Mouse (Mus musculus): ENCODE results near the gene Got1. TPM values are rescaled to one million over a fixed set of nuclear protein-coding genes. Genes with fewer than 3 reads are reported as not detected.
"Not testable (repeated sequence)": the region's sequence is repeated elsewhere in the genome, so short reads cannot be mapped to it uniquely, and the experiment has no call there.

The Got1 gene
- polyA plus RNA-seq, 2 experiments from 2014 or later = 40.4 to 50.6 TPM

DNA sequence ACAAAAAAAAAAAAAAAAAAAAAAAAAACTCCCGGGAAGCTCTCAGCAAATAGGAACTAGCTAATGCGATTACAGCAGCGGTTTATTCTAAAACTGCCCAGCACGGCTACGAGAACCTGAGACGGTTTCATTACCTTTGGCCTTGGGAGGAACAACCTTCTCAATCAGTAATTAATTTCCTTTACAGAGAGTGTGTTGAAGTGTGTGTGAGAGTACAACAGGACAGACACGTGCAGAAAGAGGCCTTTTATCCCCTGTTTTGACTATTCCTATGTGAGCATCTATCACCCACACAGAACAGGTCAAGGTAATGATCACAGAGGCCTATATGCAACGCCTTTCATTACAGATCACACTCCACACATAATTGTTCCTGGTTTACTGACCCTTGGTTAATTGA, 3.0 kb downstream of the Got1 start:
- no peak for ATAC-seq

DNA sequence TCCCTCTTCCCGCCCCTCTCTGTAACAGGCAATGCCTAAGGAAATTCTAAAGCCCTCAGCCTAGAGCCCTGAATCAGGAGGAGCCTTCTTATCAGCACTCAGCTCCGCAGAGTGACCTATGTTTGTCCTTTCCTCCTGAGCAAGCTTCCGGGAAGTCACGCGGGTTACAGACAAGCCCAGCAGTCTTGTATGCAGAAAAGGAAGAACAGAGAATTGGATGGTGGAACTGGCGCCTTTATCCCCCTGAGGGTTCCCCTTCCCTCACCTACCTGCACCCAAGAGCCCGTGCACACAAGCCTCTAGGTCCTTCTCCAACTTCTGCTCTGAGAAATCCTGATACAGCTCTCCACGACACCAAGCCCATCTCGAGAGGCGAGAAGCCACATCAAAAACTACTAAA, 4.0 kb downstream of the Got1 start:
- no peak for ATAC-seq

DNA sequence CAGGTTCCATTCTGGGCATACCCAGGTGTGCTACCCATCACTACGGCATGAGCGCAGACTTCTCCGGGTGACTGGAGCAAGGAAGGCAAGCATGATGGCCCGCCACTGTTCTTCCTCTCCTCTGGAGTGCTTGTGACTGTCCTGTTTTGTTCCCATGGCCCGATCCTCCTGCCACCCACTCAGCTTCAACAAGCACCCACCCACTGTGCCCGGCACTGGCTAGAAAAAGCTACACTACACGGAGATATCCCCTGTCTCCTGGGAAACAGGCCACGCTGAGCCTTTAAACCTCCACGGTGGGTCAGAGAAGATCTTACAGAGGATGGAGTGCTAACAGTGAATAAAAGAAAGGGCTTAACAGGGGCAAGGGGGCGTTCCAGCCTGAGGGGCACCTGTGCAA, 5.2 kb downstream of the Got1 start:
- ATAC-seq = no peak

DNA sequence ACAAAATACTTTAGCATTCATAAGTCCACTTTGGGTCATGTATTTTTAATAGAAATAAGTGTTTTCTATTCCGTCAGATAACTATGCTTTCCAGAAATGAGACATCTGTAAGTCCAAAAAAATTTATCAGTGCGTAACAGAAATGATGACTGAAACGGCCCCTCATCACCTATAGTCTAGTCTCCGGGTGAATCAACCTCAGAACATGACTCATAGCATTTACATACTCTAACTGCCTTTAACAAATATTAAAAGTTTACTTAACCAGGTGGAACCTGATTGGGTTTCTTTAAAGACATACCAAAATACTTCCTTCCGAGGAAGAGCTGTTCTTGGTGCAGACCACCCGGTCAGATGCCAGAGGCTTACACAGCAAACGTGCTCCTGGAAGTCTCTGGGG, 6.1 kb downstream of the Got1 start:
- no peak for ATAC-seq

DNA sequence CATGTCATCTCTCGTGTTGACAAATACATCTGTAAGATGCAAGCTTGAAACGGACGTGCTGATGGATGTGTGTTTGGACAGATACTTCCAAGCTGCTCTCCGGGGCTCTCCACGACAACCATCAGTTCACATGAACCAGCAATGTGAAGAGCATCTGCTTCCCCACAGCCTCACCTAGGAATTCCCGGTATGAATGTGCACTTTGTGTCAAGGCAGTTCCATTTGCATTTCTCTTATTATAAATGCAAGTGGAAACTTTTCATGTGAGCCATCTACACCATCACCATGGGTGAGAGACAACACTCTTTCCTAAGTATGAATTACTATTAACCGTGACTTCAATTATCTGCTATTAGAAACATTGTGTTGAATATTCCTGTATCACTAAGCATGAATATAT, 6.6 kb downstream of the Got1 start:
- no peak for ATAC-seq

DNA sequence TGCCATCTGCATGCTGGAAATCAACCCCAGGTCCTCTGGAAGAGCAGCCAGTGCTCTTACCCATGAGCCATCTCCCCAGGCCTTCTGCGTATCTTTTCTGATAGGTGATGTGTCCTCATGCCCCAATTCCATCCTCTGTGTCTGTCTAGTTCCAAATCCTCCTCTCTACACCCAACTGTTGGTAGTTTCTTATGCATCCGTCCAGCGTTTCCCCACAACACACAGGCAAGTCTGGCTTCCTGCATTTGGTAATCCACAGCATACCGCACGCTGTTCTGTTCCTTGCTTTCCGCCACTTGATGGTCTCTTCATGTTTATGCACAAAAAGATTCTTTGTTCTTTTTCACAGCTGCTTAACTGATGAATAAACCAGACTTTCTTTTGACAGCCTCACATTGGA, 7.1 kb downstream of the Got1 start:
- ATAC-seq = no peak

DNA sequence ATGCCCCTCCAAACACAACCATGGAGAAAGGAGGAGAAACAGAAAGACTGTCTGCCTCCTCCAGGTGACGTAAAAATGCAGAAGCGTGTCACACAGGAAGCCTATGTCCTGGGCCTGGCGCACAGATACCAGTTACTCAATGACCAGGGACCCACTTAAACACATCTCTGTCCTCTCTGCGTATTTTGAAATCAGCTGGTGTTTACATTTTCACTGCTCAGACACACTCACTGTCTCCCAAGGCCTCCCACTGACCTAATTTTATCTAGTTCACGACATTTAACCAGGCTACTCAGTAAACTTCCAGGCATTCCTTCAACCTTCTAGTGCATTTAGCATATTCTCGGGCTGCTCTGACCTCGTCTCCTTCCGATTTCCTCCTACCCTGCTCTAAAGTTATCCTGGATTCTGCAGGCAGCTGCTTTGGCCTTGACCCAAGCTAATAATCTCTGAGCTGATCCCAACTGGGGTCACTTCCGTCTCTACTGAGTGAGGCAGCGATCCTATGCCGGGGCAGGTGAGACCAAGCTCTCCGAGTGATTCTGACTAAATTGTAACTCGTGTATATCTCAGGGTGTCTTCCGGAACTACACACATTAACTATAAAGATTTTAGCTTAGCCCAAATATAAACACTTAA, 7.9 kb downstream of the Got1 start:
- ATAC-seq = no peak

DNA sequence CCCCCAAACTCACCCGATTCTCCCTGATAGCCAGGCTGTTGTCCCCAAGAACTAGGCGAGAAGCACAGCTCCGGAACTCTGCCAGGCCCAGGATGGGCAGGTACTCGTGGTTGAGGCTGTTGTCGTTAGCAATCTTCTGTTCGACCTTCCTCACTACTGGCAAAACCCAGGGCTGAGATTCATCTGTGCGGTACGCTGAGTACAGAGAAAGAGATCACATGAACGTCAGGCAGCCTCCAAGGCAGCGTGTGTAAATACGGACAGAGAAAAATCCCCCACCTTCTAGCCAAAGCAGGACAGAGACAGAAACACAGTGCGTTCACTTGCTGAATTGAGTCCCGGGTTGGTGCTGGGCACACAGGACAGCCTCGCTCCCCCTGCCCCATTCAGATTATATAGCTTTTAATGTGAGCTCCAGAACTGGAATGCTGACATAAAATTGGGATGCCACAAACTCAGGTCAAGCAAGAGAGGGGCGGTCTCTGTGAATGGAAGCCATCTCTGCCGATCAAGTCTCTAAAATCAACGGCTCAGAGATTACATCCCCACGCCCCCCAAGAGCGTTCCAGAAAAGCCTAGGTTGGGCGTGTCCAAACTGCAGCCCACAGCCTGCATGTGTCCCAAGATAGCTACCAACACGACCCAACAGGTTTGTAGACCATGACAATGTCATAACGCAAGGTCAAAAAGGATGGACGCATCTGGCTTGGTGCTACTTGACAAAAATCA, 8.6 kb downstream of the Got1 start:
- no peak for ATAC-seq

DNA sequence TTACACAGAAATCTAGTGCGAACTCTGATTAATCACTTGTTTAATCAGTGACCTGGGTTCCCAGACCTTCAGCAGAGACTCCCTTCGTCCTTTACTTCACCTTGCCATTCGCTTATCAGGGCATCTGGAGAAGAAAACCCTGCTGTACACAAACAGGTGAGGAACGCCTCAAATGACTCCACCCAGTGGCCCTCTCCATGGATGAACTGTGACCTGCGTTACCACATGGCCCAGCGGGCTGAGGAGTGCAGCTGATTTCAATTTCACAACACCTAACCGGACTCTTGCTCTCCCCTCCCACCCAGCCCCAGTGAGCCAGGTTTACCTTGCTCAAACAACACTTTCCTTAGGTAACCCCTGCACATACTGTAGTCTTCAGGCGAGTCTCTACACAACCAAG, 10.5 kb downstream of the Got1 start:
- ATAC-seq = no peak

DNA sequence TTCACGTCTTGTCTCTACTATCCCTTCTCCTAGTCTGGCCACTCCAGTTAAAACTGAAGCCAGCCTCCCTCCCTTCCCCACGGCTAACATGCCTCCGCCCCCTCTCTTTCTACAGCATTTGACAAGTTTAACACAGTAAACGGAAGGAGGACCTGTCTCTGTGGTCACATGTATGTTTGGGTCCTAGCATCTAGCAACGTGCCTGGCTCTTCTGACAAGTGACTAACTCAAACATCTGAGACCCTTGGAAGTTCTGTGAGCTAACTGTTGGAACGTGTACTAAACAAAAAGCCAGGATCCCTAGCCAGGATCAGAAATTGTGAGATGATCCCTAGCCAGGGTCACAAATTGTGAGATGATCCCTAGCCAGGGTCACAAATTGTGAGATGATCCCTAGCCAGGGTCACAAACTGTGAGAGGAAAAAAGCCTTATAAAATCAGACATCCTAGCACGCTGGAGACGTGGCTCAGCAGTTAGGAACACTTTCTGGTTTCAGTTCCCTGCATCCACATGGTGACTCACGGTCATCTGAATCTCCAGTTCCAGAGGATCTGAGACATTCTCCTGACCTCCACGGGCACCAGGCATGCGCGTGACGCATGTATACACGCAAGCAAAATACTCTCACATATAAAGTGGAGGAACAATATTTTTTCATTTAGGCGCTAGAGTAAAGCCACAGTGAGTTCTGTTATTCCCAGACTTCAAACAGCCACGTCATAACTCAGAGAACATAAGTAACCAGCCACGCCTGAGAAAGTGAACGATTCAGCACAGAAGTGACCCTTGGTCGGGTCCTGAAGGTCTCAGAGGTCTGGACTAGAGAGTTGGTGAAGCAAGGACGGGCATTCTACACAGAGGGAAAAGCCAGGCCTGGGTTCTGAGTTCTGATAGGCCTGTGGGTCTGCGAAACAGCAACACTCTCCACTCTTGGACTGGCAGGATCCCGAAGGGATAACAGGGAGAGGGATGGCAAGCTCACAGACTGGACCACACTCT, 12.5 kb downstream of the Got1 start:
- ATAC-seq = no peak

DNA sequence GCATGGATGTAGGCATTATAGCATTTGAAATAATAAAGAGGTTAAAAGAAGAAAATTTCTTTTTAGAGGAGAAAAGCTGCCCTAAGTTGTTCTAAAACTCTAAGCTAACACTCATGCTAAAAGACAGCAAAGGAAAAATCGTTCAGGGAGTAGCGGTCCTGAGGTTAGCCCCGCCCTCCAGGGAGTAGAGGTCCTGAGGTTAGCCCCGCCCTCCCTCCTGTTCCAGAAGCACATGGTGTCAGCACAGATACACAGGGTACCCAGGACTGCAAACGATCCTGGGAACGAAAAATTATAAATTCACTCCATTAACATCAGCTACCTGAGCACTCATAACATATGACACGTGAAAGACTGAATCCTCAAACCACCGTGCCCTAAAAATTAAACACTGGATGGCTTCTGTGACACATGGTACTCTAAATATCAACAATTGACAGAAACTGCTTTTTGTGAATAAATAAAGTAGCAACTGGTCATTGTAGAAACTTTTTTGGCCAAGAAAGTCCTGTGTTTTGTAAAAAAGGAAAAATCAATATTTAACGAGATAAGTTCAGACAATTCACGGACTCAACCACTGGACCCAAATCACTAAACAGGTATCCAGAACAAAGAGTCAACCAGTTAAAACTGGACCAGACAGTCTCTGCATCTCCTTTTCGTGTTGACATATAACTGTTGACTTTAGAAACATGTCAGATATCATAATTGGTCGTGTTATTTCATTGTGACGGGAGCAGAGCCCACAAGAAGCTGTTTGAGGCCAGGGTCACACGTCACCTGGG, 13.8 kb downstream of the Got1 start:
- ATAC-seq = no peak

DNA sequence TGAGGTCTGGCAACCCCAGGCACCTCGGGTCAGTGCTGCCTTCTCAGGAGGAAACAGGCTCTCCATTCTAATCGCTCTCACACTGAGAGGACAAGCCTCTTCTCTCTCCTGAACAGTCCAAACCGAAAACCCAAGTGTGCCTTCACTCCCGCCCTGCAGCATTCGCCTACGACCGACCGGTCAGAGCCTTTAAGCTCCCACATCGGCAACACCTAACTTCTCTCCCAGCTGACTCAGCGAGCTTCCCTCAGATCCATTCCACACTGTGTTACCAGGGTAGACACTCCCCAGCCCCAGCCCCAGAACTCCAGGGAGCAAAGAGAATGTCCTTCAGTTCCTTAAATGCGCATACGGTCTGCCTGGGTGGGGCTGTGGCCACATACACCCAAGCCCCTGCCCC, 19.0 kb downstream of the Got1 start:
- no peak for ATAC-seq

DNA sequence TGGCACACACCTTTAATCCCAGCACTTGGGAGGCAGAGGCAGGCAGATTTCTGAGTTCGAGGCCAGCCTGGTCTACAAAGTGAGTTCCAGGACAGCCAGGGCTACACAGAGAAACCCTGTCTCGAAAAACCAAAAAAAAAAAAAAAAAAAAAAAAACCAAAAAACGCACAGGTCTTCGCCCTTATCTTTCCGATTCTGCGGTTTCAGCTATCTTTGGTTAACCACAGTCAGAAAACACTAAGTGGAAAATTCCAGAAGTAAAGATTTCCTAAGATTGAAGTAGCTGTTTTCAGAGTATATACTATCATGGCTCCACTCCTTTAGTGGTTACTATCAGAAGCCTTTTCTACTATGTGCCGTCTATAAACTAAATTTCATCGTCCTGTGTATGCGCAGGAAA, 20.8 kb downstream of the Got1 start:
- ATAC-seq = not testable (repeated sequence)

DNA sequence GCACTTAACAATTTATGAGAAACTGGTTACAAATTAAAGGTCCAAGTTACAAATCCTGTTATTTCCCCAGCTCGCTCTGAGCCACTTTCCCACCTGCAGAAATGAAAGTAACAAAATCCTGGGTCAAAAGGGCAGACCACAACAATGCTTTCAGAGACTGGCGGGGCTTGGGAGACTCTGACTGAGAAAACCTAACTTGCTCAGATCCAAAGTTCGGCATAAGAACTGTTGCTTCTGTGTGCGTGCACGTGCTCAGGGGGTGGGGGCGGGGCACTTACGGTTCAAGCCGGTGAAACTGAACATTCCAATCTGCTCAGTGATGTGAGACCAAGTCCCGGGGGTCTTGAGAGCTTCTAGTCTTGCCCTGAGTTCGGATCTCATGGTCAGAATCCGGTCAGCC, 21.8 kb downstream of the Got1 start:
- ATAC-seq = no peak

DNA sequence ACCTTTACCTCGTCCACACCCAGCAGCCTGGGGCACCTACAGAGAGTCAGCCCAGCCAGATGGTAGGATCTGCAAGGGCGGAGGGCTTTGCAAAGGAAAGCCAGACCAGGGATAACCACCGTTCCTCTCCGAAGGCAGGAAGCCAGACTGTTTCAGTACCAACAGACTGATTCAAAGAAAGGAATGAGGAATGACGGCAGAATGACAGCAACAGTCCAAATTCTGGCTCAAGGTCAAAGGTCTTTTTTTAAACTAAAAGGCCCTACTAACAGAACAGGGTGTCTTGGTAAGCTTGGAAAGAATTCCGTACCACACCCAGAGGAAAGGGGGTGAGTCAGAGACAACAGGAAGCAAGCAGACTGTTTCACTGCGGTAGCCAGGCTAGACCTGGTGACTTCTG, 25.5 kb downstream of the Got1 start:
- ATAC-seq = no peak

DNA sequence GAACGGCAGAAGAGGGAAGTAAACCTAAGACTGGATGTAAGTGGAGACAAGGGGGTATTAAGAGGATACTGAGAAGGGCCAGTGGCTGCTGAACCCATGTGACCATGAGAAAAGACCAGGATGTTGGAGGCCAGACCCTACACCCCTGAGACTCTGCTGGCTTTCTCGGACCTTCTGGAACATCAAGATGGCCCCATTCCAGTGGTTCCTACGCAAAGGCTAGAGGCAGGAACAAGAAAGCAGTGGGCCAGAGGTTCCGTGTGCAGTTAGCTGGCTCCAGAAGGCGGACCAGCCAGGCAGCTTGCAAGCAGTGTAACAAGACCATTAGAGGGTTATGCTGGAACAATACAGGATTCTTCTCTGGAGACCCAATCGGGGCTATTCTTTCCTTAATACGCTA, 27.0 kb downstream of the Got1 start:
- ATAC-seq = no peak

DNA sequence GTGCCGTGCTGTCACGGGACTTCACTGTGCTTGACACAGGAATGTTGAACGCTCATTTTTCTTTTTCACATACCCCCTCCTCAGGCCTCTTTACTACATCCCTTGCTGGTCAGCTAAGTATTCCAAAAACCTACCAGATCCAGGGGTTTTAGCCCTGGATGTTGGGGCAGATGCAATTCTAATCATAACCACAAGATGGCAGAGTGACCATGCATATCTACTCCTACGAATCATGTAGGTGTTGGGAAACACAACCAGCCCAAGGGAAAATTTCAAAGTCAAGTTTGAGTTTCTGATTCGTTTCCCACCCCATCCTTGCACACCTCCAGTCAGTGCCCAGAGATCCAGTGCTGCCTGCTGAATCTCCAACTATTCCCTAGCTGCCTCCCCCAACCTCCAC, 28.6 kb downstream of the Got1 start:
- ATAC-seq = peak; percentile 34

DNA sequence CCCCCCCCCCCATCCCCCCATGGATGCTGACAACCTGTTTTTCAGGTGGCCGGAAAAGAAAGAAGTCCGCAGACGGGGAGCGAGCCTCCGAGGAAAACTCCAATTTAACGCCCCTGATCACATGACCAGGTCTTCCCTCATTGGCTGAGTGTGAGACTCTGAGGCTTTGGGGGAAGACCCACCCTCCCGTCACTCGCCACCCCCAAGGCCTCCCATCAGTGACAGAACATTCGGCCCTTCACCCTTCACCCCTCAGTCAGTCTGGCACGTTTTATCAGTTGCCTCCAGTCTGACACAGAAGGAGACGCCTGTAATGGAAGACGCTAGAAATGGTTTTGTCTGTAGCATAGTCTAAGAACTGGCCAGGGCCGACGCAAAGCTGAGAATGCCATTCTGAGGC, 29.5 kb downstream of the Got1 start:
- ATAC-seq = no peak

DNA sequence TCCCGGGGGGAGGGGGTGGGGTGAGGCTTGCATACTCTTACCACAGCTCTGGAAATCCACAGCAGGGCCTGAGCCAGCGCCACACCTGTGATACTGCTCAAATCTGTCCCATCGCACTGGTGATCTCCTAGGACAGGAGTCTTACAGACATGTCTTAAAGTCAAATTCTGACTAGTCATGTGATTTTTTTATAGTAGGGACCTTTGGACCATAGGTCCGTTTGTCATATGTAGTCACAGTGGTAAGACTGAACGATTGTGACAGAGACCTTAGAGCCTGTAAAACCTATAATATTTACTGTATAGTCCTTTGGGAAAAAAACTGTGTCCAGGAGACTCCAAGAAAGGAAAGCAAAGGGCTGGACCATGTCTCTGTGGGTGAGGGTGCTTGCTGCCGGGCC, 30.5 kb downstream of the Got1 start:
- no peak for ATAC-seq

DNA sequence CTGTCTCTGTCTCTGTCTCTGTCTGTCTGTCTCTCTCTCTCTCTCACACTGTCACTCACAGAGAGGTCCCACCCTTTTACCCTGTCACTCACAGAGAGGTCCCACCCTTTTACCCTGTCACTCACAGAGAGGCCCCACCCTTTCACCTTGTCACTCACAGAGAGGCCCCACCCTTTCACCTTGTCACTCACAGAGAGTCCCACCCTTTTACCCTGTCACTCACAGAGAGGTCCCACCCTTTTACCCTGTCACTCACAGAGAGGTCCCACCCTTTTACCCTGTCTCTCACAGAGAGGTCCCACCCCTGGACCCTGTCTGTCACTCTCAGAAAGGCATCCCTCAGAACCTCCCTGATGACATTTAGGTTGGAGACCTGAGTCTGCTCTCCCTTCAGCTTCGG, 31.1 kb downstream of the Got1 start:
- not testable (repeated sequence) for ATAC-seq

DNA sequence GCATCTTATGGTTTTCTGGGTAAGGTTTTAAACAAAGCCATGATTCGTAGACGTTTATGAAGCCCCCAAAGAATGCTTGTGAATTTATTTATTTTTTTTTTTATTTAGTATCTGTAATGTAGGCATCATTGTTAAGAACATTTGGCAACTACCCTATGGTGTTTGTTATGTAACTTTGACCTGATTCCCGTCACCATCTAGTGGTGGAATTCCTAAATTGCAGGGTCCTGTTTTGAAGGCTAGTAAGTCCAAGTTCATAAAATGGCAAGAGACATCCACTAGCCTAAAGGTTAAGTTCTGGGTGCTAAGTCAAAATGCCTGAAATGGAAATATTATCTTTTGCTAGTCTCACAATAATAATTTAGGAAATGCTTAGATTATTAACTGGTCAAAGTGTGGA, 37.0 kb downstream of the Got1 start:
- no peak for ATAC-seq

DNA sequence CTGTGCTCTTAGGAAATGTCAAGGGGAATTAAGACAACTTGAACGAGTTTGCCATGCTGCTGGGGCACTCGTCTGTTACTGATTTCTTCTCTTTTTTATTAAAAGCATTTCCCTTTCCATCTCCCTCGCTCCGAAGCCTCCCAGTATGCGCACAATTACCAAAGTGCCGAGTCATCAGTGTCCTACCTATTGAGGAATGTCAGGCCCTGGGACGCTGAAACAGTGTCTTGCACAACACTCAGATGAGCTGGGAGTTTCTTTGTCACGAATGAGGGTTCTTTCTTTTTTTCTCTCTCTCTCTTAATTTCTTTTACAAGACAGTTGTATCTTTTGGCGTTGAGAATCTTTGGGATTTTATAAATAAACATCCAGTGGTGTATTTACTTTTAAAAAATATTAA, 43.9 kb downstream of the Got1 start:
- ATAC-seq = no peak

DNA sequence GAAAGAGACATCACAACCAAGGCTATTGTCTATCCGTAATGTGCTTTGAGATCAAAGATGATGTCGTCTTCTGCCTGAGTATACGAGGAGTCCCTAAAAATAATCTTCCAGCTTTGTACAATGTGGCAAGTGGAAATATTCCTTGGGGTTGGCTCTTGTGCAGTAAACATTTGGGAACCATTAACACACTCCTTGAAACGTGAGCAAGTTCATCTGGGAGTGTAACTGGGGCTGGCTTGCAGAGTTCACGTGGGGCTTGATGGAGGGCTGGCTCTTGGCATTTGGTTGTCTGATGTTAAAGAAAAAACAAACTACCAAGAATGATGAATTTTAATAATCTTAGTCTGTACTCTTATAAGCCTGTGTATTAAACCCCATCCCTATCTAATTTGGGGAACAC, 45.0 kb downstream of the Got1 start:
- ATAC-seq = no peak

All from CD4-positive, CD25-positive, alpha-beta regulatory T cell, adult 4 months (primary cell).